Mouse (Mus musculus): ENCODE data around the gene Pkp4. TPM values are rescaled to one million over a fixed set of nuclear protein-coding genes. Genes with fewer than 3 reads are reported as not detected.

Gene Pkp4
- total and polyA plus RNA-seq, 3 experiments = not detected

GRCm38 (mm10) chr2:59227011-59227410 lies 66.4 kb downstream of the Pkp4 start:
- no peak overlapping the region for H3K9ac ChIP-seq (ENCODE audit: control insufficient read depth, low read depth, low read length, poor library complexity, severe bottlenecking)
- H3K4me1 ChIP-seq (ENCODE audit: control insufficient read depth in 1 of 2, insufficient read depth in 2 of 2, low read length in 2 of 2) = no peaks in the 10 kb centered on the region
- no peaks in the 10 kb centered on the region for H3K27me3 ChIP-seq (ENCODE audit: control insufficient read depth in 1 of 2, insufficient read depth in 2 of 2, low read length in 2 of 2)
- H3K27ac ChIP-seq (ENCODE audit: control insufficient read depth, low read depth, low read length) = no peak overlapping the region
- TF ChIP-seq ZKSCAN1 (IDR thresholded peaks at IDR 0.05; ENCODE audit: low read depth, low read length) = no peak
- H3K9me3 ChIP-seq (replicated peaks; ENCODE audit: insufficient read depth, low read length) = no peaks in the 10 kb centered on the region
- no peaks in the 10 kb centered on the region for H3K36me3 ChIP-seq (ENCODE audit: control insufficient read depth in 1 of 2, insufficient read depth in 2 of 2, low read length in 2 of 2)
- DNase-seq (ENCODE audit: low read depth, low spot score) = no peak
- no peak overlapping the region for H3K4me3 ChIP-seq (ENCODE audit: control insufficient read depth in 1 of 2, insufficient read depth in 1 of 2, low read depth in 2 of 2, low read length in 2 of 2)
- H3K79me2 ChIP-seq (ENCODE audit: control insufficient read depth, insufficient read depth, low read length, poor library complexity) = no peaks in the 10 kb centered on the region

- Histone ChIP-seq H3K79me2 (ENCODE audit: control insufficient read depth, insufficient read depth, low read length, poor library complexity) (no peaks in the 10 kb centered on the region), H3K4me1 (ENCODE audit: control insufficient read depth in 1 of 2, insufficient read depth in 2 of 2, low read length in 2 of 2) (no peaks in the 10 kb centered on the region), H3K4me3 (ENCODE audit: control insufficient read depth in 1 of 2, insufficient read depth in 1 of 2, low read depth in 2 of 2, low read length in 2 of 2) (no peak overlapping the region), H3K36me3 (ENCODE audit: control insufficient read depth in 1 of 2, insufficient read depth in 2 of 2, low read length in 2 of 2) (no peaks in the 10 kb centered on the region), H3K9ac (ENCODE audit: control insufficient read depth, low read depth, low read length, poor library complexity, severe bottlenecking) (no peak overlapping the region), H3K9me3 (replicated peaks; ENCODE audit: insufficient read depth, low read length) (no peaks in the 10 kb centered on the region), H3K27ac (ENCODE audit: control insufficient read depth, low read depth, low read length) (no peak overlapping the region), H3K27me3 (ENCODE audit: control insufficient read depth in 1 of 2, insufficient read depth in 2 of 2, low read length in 2 of 2) (no peaks in the 10 kb centered on the region)
- DNase-seq (ENCODE audit: low read depth, low spot score) = no peak
- no peak for TF ChIP-seq ETS1 (IDR thresholded peaks at IDR 0.05; ENCODE audit: low read depth, low read length)
Observed at GRCm38 (mm10) chr2:59227508-59228263, 67.0 kb downstream of the Pkp4 start.

GRCm38 (mm10) chr2:59229250-59229895 lies 68.7 kb downstream of the Pkp4 start:
- no peak for DNase-seq (ENCODE audit: low read depth, low spot score)
- Histone ChIP-seq H3K4me1 (ENCODE audit: control insufficient read depth in 1 of 2, insufficient read depth in 2 of 2, low read length in 2 of 2) (no peaks in the 10 kb centered on the region), H3K79me2 (ENCODE audit: control insufficient read depth, insufficient read depth, low read length, poor library complexity) (no peaks in the 10 kb centered on the region), H3K9ac (ENCODE audit: control insufficient read depth, low read depth, low read length, poor library complexity, severe bottlenecking) (no peak overlapping the region), H3K27ac (ENCODE audit: control insufficient read depth, low read depth, low read length) (no peak overlapping the region), H3K9me3 (replicated peaks; ENCODE audit: insufficient read depth, low read length) (no peaks in the 10 kb centered on the region), H3K27me3 (ENCODE audit: control insufficient read depth in 1 of 2, insufficient read depth in 2 of 2, low read length in 2 of 2) (no peaks in the 10 kb centered on the region), H3K4me3 (ENCODE audit: control insufficient read depth in 1 of 2, insufficient read depth in 1 of 2, low read depth in 2 of 2, low read length in 2 of 2) (no peak overlapping the region), H3K36me3 (ENCODE audit: control insufficient read depth in 1 of 2, insufficient read depth in 2 of 2, low read length in 2 of 2) (no peaks in the 10 kb centered on the region)
- TF ChIP-seq ZC3H11A (IDR thresholded peaks at IDR 0.05; ENCODE audit: low read depth, low read length) = no peak
- TF ChIP-seq ZMIZ1 (IDR thresholded peaks at IDR 0.05; ENCODE audit: low read depth, low read length) = no peak
- TF ChIP-seq EP300 (IDR thresholded peaks at IDR 0.05; ENCODE audit: low read depth in 1 of 2, low read length in 2 of 2) = no peak
- TF ChIP-seq USF1 (IDR thresholded peaks at IDR 0.05; ENCODE audit: low read depth, low read length) = no peak
- TF ChIP-seq SMC3 (IDR thresholded peaks at IDR 0.05; ENCODE audit: low read depth, low read length) = no peak
- no peak for TF ChIP-seq RAD21 (IDR thresholded peaks at IDR 0.05; ENCODE audit: low read depth, low read length)
- no peak for TF ChIP-seq TBP (IDR thresholded peaks at IDR 0.05; ENCODE audit: low read depth, low read length)
- TF ChIP-seq MAFK (IDR thresholded peaks at IDR 0.05; ENCODE audit: borderline replicate concordance, low read depth, low read length) = no peak
- TF ChIP-seq CHD1 (IDR thresholded peaks at IDR 0.05; ENCODE audit: low read depth, low read length) = no peak
- no peak for TF ChIP-seq JUND (IDR thresholded peaks at IDR 0.05; ENCODE audit: low read depth, low read length)
- no peak for TF ChIP-seq GABPA (IDR thresholded peaks at IDR 0.05; ENCODE audit: low read depth, low read length)
- TF ChIP-seq TCF12 (IDR thresholded peaks at IDR 0.05; ENCODE audit: low read depth, low read length) = no peak
